Mouse (Mus musculus): Measurements from ENCODE around the gene Adra1b.

The Adra1b gene

GRCm38 (mm10) chr11:43728737-43729301 lies 172.2 kb downstream of the Adra1b start:
- no peak for DNase-seq (ENCODE audit: low read depth, low spot score)

GRCm38 (mm10) chr11:43727796-43728195 lies 173.2 kb downstream of the Adra1b start:
- DNase-seq (ENCODE audit: low read depth, low spot score), result no peak

Data from forelimb bud, embryonic 11.5 days (tissue).